Mouse (Mus musculus) CD4-positive, CD25-positive, alpha-beta regulatory T cell, adult 4 months (primary cell): Measurements from ENCODE around the gene Praf2. TPM values are rescaled to one million over a fixed set of nuclear protein-coding genes. Genes with fewer than 3 reads are reported as not detected.

ENCODE experiments used
- polyA plus RNA-seq, 2 experiments: library from polyadenylated mRNA; unstranded; fragments of 100-300 nt; shearing (Covaris generic); gene quantifications; one replicate each; pipeline ENCODE4 v1.2.1; 2017

The Praf2 gene
- polyA plus RNA-seq, 2 experiments from 2014 or later, result 33.9 to 40.0 TPM

Other genes with a start within 250 kb of the Praf2 start
- gene Foxp3, start 154.8 kb upstream of the Praf2 start, polyA plus RNA-seq, result 10 to 100 TPM; 48.7 to 55.3 TPM
- gene Ppp1r3f, start 154.2 kb upstream of the Praf2 start, polyA plus RNA-seq, result 1 to 10 TPM; 3.4 to 9.2 TPM
- gene Ccdc22, start 122.9 kb upstream of the Praf2 start, polyA plus RNA-seq, result 10 to 100 TPM; 14.0 to 27.4 TPM
- gene Cacna1f, start 121.4 kb upstream of the Praf2 start, polyA plus RNA-seq, result not detected
- 1 to 10 TPM; 9.3 TPM for gene Syp, start 90.0 kb upstream of the Praf2 start, polyA plus RNA-seq
- gene Prickle3, start 71.2 kb upstream of the Praf2 start, polyA plus RNA-seq, result 1 to 10 TPM; 8.3 to 9.4 TPM
- 100 to 1,000 TPM; 147 to 155 TPM for gene Plp2, start 57.0 kb upstream of the Praf2 start, polyA plus RNA-seq
- gene Magix, start 47.2 kb upstream of the Praf2 start, polyA plus RNA-seq, result not detected
- 10 to 100 TPM; 50.8 to 69.7 TPM for gene Gpkow, start 31.3 kb upstream of the Praf2 start, polyA plus RNA-seq
- gene Wdr45, start 14.1 kb upstream of the Praf2 start, polyA plus RNA-seq, result 10 to 100 TPM; 42.8 to 76.1 TPM
- 1 to 10 TPM in 1 of 2 experiments, not detected in 1; 1.0 TPM for gene Gm45208, start 6.2 kb upstream of the Praf2 start, polyA plus RNA-seq
- under 1 TPM; 0.20 to 0.52 TPM for gene Ccdc120, start 22.5 kb downstream of the Praf2 start, polyA plus RNA-seq
- 10 to 100 TPM in 1 of 2 experiments, 1 to 10 TPM in 1; 8.5 to 14.4 TPM for gene Tfe3, start 34.1 kb downstream of the Praf2 start, polyA plus RNA-seq
- gene Gripap1, start 61.3 kb downstream of the Praf2 start, polyA plus RNA-seq, result 10 to 100 TPM; 58.7 to 98.2 TPM
- under 1 TPM; 0.63 to 0.72 TPM for gene Kcnd1, start 93.8 kb downstream of the Praf2 start, polyA plus RNA-seq
- 10 to 100 TPM; 13.7 to 28.6 TPM for gene Otud5, start 112.9 kb downstream of the Praf2 start, polyA plus RNA-seq
- gene Pim2, start 149.8 kb downstream of the Praf2 start, polyA plus RNA-seq, result 10 to 100 TPM; 33.6 to 41.9 TPM
- gene Slc35a2, start 155.6 kb downstream of the Praf2 start, polyA plus RNA-seq, result 10 to 100 TPM; 17.1 to 35.7 TPM
- 100 to 1,000 TPM; 108 to 123 TPM for gene Pqbp1, start 170.8 kb downstream of the Praf2 start, polyA plus RNA-seq
- 100 to 1,000 TPM; 107 to 109 TPM for gene Timm17b, start 170.9 kb downstream of the Praf2 start, polyA plus RNA-seq
- not detected for gene Gm10491, start 179.4 kb downstream of the Praf2 start, polyA plus RNA-seq
- gene Gm10490, start 181.1 kb downstream of the Praf2 start, polyA plus RNA-seq, result not detected
- not detected for gene Pcsk1n, start 191.4 kb downstream of the Praf2 start, polyA plus RNA-seq
- gene Eras, start 200.2 kb downstream of the Praf2 start, polyA plus RNA-seq, result not detected
- gene Hdac6, start 219.4 kb downstream of the Praf2 start, polyA plus RNA-seq, result 10 to 100 TPM in 1 of 2 experiments, 1 to 10 TPM in 1; 8.3 to 15.9 TPM
- 10 to 100 TPM; 43.6 to 47.9 TPM for gene Gata1, start 249.6 kb downstream of the Praf2 start, polyA plus RNA-seq